Mouse (Mus musculus) activated CD4-positive, CD25-positive, alpha-beta regulatory T cell, adult 4 months (primary cell): ENCODE results near the gene Ccl3. TPM values are rescaled to one million over a fixed set of nuclear protein-coding genes. Genes with fewer than 3 reads are reported as not detected.

Source experiments
- ATAC-seq: one replicate; pipeline ENCODE4 v1.8.0; 2017
- polyA plus RNA-seq, 2 experiments: library from polyadenylated mRNA; unstranded; fragments of 100-300 nt; shearing (Covaris generic); gene quantifications; one replicate each; pipeline ENCODE4 v1.2.1; 2017

Ccl3 gene
- 1 to 10 TPM; 1.2 to 5.1 TPM for polyA plus RNA-seq

GRCm38 (mm10) chr11:83649305-83649841 is at the start of gene Ccl3:
Gene Ccl3, minus strand, starts transcription at chr11:83649355.
- no peak for ATAC-seq

GRCm38 (mm10) chr11:83692008-83692407 is 42.9 kb upstream of the Ccl3 start:
- no peak for ATAC-seq

GRCm38 (mm10) chr11:83689918-83690317 is 40.8 kb upstream of the Ccl3 start:
- no peak for ATAC-seq

- no peak for ATAC-seq
These were observed 26.5 kb upstream of the Ccl3 start for GRCm38 (mm10) chr11:83675665-83676064.

GRCm38 (mm10) chr11:83671743-83672142 is 22.6 kb upstream of the Ccl3 start:
- no peak for ATAC-seq

- no peak for ATAC-seq
These were observed 14.4 kb upstream of the Ccl3 start for GRCm38 (mm10) chr11:83663532-83663931.

GRCm38 (mm10) chr11:83662204-83662603 is 13.0 kb upstream of the Ccl3 start, which contains the start of gene Ccl4:
Gene Ccl4, plus strand, starts transcription at chr11:83662584.
- no peak for ATAC-seq

- ATAC-seq = no peak
These were observed 9.6 kb upstream of the Ccl3 start for GRCm38 (mm10) chr11:83658797-83659196.

- no peak for ATAC-seq
These were observed 8.4 kb upstream of the Ccl3 start for GRCm38 (mm10) chr11:83657508-83657907.

- ATAC-seq = no peak
These were observed 5.5 kb upstream of the Ccl3 start for GRCm38 (mm10) chr11:83654606-83655005.

GRCm38 (mm10) chr11:83646356-83647149 is 2.6 kb downstream of the Ccl3 start:
- ATAC-seq = no peak

GRCm38 (mm10) chr11:83645521-83645920 is 3.6 kb downstream of the Ccl3 start, which contains the start of gene Rpl9-ps1:
Gene Rpl9-ps1, minus strand, starts transcription at chr11:83645621.
- no peak for ATAC-seq

GRCm38 (mm10) chr11:83641216-83641615 is 7.9 kb downstream of the Ccl3 start:
- no peak for ATAC-seq

- peak; percentile 85 for ATAC-seq
These were observed 9.0 kb downstream of the Ccl3 start for GRCm38 (mm10) chr11:83640141-83640540.

- no peak for ATAC-seq
These were observed 9.6 kb downstream of the Ccl3 start for GRCm38 (mm10) chr11:83639533-83639932.

- no peak for ATAC-seq
These were observed 10.2 kb downstream of the Ccl3 start for GRCm38 (mm10) chr11:83638934-83639333.

- no peak for ATAC-seq
These were observed 12.4 kb downstream of the Ccl3 start for GRCm38 (mm10) chr11:83636742-83637235.

GRCm38 (mm10) chr11:83634898-83635297 is 14.3 kb downstream of the Ccl3 start:
- ATAC-seq = no peak

GRCm38 (mm10) chr11:83634425-83634824 is 14.7 kb downstream of the Ccl3 start:
- no peak for ATAC-seq

GRCm38 (mm10) chr11:83632744-83633143 is 16.4 kb downstream of the Ccl3 start:
- ATAC-seq = no peak

- ATAC-seq = no peak
These were observed 18.1 kb downstream of the Ccl3 start for GRCm38 (mm10) chr11:83631065-83631464.

GRCm38 (mm10) chr11:83630630-83631029 is 18.5 kb downstream of the Ccl3 start:
- ATAC-seq = no peak

GRCm38 (mm10) chr11:83628808-83629207 is 20.3 kb downstream of the Ccl3 start:
- ATAC-seq = no peak

- no peak for ATAC-seq
These were observed 25.6 kb downstream of the Ccl3 start for GRCm38 (mm10) chr11:83623586-83623985.
